Mouse (Mus musculus): ENCODE results near the gene Adora2a.

DNA sequence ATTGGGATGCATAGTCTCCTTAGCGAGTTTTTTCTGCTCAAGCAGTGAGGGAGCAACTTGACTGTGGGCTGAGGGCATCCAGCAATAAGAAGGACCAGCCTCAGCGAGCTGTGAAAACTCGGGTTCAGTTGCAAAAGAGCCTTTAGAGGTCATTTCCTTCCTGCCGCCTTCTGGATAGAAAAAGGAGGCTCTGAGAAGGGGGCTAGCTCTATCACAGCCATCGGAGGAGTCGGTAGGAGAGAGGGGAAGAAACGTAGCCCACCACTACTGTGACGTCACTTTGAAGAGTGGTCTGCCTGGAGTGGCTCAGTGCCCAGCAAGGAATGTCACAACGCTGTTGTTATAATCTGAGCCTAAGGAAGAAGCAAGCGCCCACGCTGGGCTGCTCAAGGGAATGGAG is 10.4 kb downstream of the Adora2a start:
- TF ChIP-seq POLR2A (IDR thresholded peaks at IDR 0.05; ENCODE audit: borderline replicate concordance, extremely low read depth, insufficient read depth, insufficient read length, poor library complexity, severe bottlenecking) (no peak), CTCF (IDR thresholded peaks at IDR 0.05; ENCODE audit: borderline replicate concordance, extremely low read depth, insufficient read depth, insufficient read length) (no peak)
